Mouse (Mus musculus) ES-E14 (cell line): Measurements from ENCODE around the gene Setd1a.

ENCODE experiments used
- CHD2 ChIP-seq: IDR thresholded peaks from 2 replicates; pipeline ENCODE4 v1.6.1; 2014; ENCODE audit warnings: mild to moderate bottlenecking, low read depth, low read length, inconsistent platforms
- HCFC1 ChIP-seq: IDR thresholded peaks from 2 replicates; pipeline ENCODE4 v1.6.1; 2012; ENCODE audit warnings: low read length, inconsistent platforms, borderline replicate concordance; ENCODE audit not compliant: insufficient read depth
- MAFK ChIP-seq: IDR thresholded peaks from 2 replicates; pipeline ENCODE4 v1.6.1; 2014; ENCODE audit warnings: mild to moderate bottlenecking, low read depth, low read length, inconsistent platforms; ENCODE audit not compliant: insufficient read depth
- ZC3H11A ChIP-seq: IDR thresholded peaks from 2 replicates; pipeline ENCODE4 v1.6.1; 2012; ENCODE audit warnings: low read depth, mild to moderate bottlenecking, inconsistent platforms, low read length, borderline replicate concordance

DNA sequence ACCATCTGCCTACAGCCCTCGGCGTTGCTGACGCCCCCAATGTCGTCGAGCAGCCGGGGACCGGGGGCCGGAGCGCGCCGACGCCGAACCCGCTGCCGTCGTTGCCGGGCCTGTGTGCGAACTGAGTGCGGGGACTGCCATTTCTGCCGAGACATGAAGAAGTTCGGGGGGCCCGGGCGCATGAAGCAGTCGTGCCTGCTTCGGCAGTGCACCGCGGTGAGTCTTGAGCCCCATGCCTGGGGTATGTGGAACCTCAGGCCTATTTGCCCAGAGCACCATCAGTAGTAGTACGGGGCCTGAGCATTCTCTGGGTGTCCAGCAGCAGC is 28.3 kb upstream of the Setd1a start:
- TF ChIP-seq MAFK (no peak), ZC3H11A (no peak), CHD2 (no peak), HCFC1 (no peak)
